ENCODE assay signal across 14 mouse cellular contexts in genomic region chr13:96527856-96528255, GRCm38 (mm10). TPM values are rescaled to one million over a fixed set of nuclear protein-coding genes. Genes with fewer than 3 reads are reported as not detected.
"Had no signal": no experiment of that assay in that cellular context is flagged by ENCODE, and none has a peak within 500 bp of the region (broad histone marks: within the 10 kb centered on the region; RNA-seq: fewer than 3 reads in every experiment).

No protein-coding gene starts in this region.

- DNase-seq: liver, postnatal 0 days; lung, adult 2 months; lung, postnatal 14 days; lung, postnatal 36 days; right cerebral cortex, postnatal 14 days; thymus, adult 2 months; thymus, postnatal 25 days; thymus, postnatal 4 days had no signal

- ATAC-seq: liver, postnatal 0 days; lung, postnatal 0 days; midbrain, embryonic 13.5 days; midbrain, embryonic 15.5 days had no signal

RNA-seq across cellular contexts. Expression of gene Gm17622, which starts 37.3 kb away (rescaled TPM):
- total RNA-seq: midbrain, postnatal 0 days; monocyte, adult 5-6 weeks; neutrophil, adult 5-6 weeks had no signal

RNA-seq across cellular contexts. Expression of gene Ankdd1b, which starts 56.9 kb away (rescaled TPM):
- total RNA-seq: monocyte, adult 5-6 weeks; neutrophil, adult 5-6 weeks had no signal
